In the genomic region with DNA sequence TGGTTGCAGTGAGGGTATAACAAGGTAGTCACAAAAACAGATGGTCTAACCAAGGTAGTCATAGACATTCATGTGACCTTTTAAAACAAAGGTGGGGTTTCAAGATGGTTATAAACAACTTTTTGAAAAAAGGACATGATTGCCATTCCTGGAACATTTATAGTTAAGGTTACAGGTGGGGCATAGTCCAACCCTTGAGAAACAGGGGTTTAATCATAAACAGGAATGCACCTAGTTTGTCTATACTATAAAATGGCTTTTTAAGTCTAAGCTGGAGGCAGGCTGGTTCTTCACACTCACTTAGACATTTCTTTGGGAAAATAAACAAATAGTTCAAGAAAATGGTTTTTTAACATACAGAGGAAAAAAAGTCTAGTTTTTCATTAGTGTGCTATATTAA, we compare ENCODE assay signal across 28 mouse cellular contexts.
"Had no signal": no experiment of that assay in that cellular context is flagged by ENCODE, and none has a peak within 500 bp of the region (broad histone marks: within the 10 kb centered on the region; RNA-seq: fewer than 3 reads in every experiment).

No protein-coding gene starts in this region.

- H3K9ac ChIP-seq: embryonic facial prominence, embryonic 12.5 days; embryonic facial prominence, embryonic 13.5 days; embryonic facial prominence, embryonic 15.5 days; forebrain, embryonic 12.5 days; forebrain, embryonic 13.5 days; forebrain, embryonic 15.5 days; forebrain, postnatal 0 days had no signal

- H3K27ac ChIP-seq: embryonic facial prominence, embryonic 10.5 days; embryonic facial prominence, embryonic 12.5 days; embryonic facial prominence, embryonic 13.5 days; embryonic facial prominence, embryonic 15.5 days; forebrain, embryonic 10.5 days; forebrain, embryonic 12.5 days; forebrain, embryonic 13.5 days; forebrain, embryonic 15.5 days; gastrocnemius, adult 2 months; heart, adult 2 months had no signal

- H3K9me3 ChIP-seq: embryonic facial prominence, embryonic 10.5 days; embryonic facial prominence, embryonic 12.5 days; embryonic facial prominence, embryonic 13.5 days; embryonic facial prominence, embryonic 15.5 days; forebrain, embryonic 10.5 days; forebrain, embryonic 12.5 days; forebrain, embryonic 13.5 days; forebrain, embryonic 15.5 days had no signal

- H3K4me2 ChIP-seq: embryonic facial prominence, embryonic 12.5 days; embryonic facial prominence, embryonic 13.5 days; embryonic facial prominence, embryonic 15.5 days; forebrain, embryonic 12.5 days; forebrain, embryonic 13.5 days; forebrain, embryonic 15.5 days had no signal

- H3K4me1 ChIP-seq: embryonic facial prominence, embryonic 10.5 days; embryonic facial prominence, embryonic 12.5 days; embryonic facial prominence, embryonic 13.5 days; embryonic facial prominence, embryonic 15.5 days; forebrain, embryonic 10.5 days; forebrain, embryonic 12.5 days; forebrain, embryonic 13.5 days; forebrain, embryonic 15.5 days had no signal

- H3K27me3 ChIP-seq: embryonic facial prominence, embryonic 12.5 days; embryonic facial prominence, embryonic 13.5 days; embryonic facial prominence, embryonic 15.5 days; forebrain, embryonic 12.5 days; forebrain, embryonic 13.5 days; forebrain, embryonic 15.5 days had no signal

- H3K36me3 ChIP-seq: embryonic facial prominence, embryonic 10.5 days; embryonic facial prominence, embryonic 12.5 days; embryonic facial prominence, embryonic 13.5 days; embryonic facial prominence, embryonic 15.5 days; forebrain, embryonic 10.5 days; forebrain, embryonic 12.5 days; forebrain, embryonic 15.5 days had no signal

- H3K4me3 ChIP-seq: embryonic facial prominence, embryonic 10.5 days; embryonic facial prominence, embryonic 12.5 days; embryonic facial prominence, embryonic 13.5 days; embryonic facial prominence, embryonic 15.5 days; erythroblast, embryonic 14.5 days; forebrain, embryonic 10.5 days; forebrain, embryonic 12.5 days; forebrain, embryonic 13.5 days; forebrain, embryonic 15.5 days; gastrocnemius, adult 2 months; heart, adult 2 months had no signal

- DNase-seq: cerebellum, adult 2 months; cerebellum, adult 8-10 months; cerebellum, adult 9-10 months; cerebellum, adult 9-11 months; cerebellum, postnatal 10 days; cerebellum, postnatal 14 days; cerebellum, postnatal 25 days; cerebellum, postnatal 36 days; embryo, embryonic 11 days; forebrain, postnatal 0 days; gastrocnemius, adult 2 months; gastrocnemius, postnatal 10 days; gastrocnemius, postnatal 14 days; gastrocnemius, postnatal 36 days; heart, adult 11 months; heart, adult 18-20 months; heart, adult 2 months had no signal

- ATAC-seq: forebrain, embryonic 13.5 days; forebrain, embryonic 14.5 days; forebrain, embryonic 15.5 days; forebrain, embryonic 16.5 days; forebrain, postnatal 0 days had no signal
